Mouse (Mus musculus) brain, embryonic 14.5 days (tissue): ENCODE measurements around the gene Speer4d. TPM values are rescaled to one million over a fixed set of nuclear protein-coding genes. Genes with fewer than 3 reads are reported as not detected.
"Not testable (repeated sequence)": the region's sequence is repeated elsewhere in the genome, so short reads cannot be mapped to it uniquely, and the experiment has no call there.

Experiments
- DNase-seq: peaks from one replicate; pipeline ENCODE4 v3.0.0-alpha.2; 2011; ENCODE audit warnings: low read depth
- CTCF ChIP-seq: fragments of 200-500 bp; IDR thresholded peaks from 2 replicates; pipeline ENCODE4 v1.5.1; 2012; ENCODE audit warnings: inconsistent platforms, mild to moderate bottlenecking, moderate library complexity, borderline replicate concordance; ENCODE audit not compliant: insufficient read depth, insufficient read length; ENCODE audit errors: extremely low read depth
- polyA plus RNA-seq: library from polyadenylated mRNA; depleted of rRNA; stranded (reverse); fragments of >200 nt; gene quantifications from 2 replicates; pipeline ENCODE4 v1.2.3, GENCODE M21; 2012; rRNA removed

The Speer4d gene
- polyA plus RNA-seq, 1 experiment: not detected

GRCm38 (mm10) chr5:15652334-15652733, 33.5 kb downstream of the Speer4d start:
- TF ChIP-seq CTCF: peak; percentile 8; the same call in 1 of the 2 replicates
- peak; percentile 28 for DNase-seq

- DNase-seq: not testable (repeated sequence)
These were observed 38.1 kb downstream of the Speer4d start, which contains the start of gene 4930572O03Rik for GRCm38 (mm10) chr5:15656959-15657358. TSS of gene 4930572O03Rik (minus strand) at chr5:15657059.

- not testable (repeated sequence) for DNase-seq
These were observed 45.0 kb downstream of the Speer4d start for GRCm38 (mm10) chr5:15663847-15664246.

- not testable (repeated sequence) for DNase-seq
These were observed 51.9 kb downstream of the Speer4d start for GRCm38 (mm10) chr5:15670789-15671188.

Other genes with a start within 250 kb of the Speer4d start
- gene Gm21149, start 142.5 kb upstream of the Speer4d start, polyA plus RNA-seq: not detected in 2 replicates
- not detected in 2 replicates for gene Gm21190, start 89.8 kb upstream of the Speer4d start, polyA plus RNA-seq
- not detected in 2 replicates for gene Gm21083, start 41.7 kb upstream of the Speer4d start, polyA plus RNA-seq
- not detected in 2 replicates for gene 4930572O03Rik, start 38.0 kb downstream of the Speer4d start, polyA plus RNA-seq
- not detected in 2 replicates for gene Speer4c, start 95.2 kb downstream of the Speer4d start, polyA plus RNA-seq